Mouse (Mus musculus) right cerebral cortex, postnatal 14 days (tissue): ENCODE results near the gene Nr2e1.

ENCODE experiments used
- DNase-seq: peaks from one replicate; pipeline ENCODE4 v3.0.0; 2022

Nr2e1 gene

GRCm38 (mm10) chr10:42537571-42538316 is 45.7 kb downstream of the Nr2e1 start:
- DNase-seq = no peak

GRCm38 (mm10) chr10:42533836-42534453 is 49.5 kb downstream of the Nr2e1 start:
- DNase-seq = no peak

- no peak for DNase-seq
Observed at GRCm38 (mm10) chr10:42525682-42526081, 57.8 kb downstream of the Nr2e1 start.

- no peak for DNase-seq
Observed at GRCm38 (mm10) chr10:42523556-42524162, 59.8 kb downstream of the Nr2e1 start.

GRCm38 (mm10) chr10:42522912-42523311 is 60.5 kb downstream of the Nr2e1 start:
- DNase-seq = no peak

- no peak for DNase-seq
Observed at GRCm38 (mm10) chr10:42521315-42521981, 62.0 kb downstream of the Nr2e1 start.

- DNase-seq = no peak
Observed at GRCm38 (mm10) chr10:42518363-42518762, 65.1 kb downstream of the Nr2e1 start.

GRCm38 (mm10) chr10:42514125-42514524 is 69.3 kb downstream of the Nr2e1 start:
- no peak for DNase-seq
